Mouse (Mus musculus): ENCODE data around the gene Specc1l. TPM values are rescaled to one million over a fixed set of nuclear protein-coding genes. Genes with fewer than 3 reads are reported as not detected.
A peak's percentile ranks its signal among the peaks of the same experiment; 100 is the strongest.
"Not testable (repeated sequence)": the region's sequence is repeated elsewhere in the genome, so short reads cannot be mapped to it uniquely, and the experiment has no call there.

The Specc1l gene
- total RNA-seq, 1 experiment from 2014 or later: 53.5 TPM

DNA sequence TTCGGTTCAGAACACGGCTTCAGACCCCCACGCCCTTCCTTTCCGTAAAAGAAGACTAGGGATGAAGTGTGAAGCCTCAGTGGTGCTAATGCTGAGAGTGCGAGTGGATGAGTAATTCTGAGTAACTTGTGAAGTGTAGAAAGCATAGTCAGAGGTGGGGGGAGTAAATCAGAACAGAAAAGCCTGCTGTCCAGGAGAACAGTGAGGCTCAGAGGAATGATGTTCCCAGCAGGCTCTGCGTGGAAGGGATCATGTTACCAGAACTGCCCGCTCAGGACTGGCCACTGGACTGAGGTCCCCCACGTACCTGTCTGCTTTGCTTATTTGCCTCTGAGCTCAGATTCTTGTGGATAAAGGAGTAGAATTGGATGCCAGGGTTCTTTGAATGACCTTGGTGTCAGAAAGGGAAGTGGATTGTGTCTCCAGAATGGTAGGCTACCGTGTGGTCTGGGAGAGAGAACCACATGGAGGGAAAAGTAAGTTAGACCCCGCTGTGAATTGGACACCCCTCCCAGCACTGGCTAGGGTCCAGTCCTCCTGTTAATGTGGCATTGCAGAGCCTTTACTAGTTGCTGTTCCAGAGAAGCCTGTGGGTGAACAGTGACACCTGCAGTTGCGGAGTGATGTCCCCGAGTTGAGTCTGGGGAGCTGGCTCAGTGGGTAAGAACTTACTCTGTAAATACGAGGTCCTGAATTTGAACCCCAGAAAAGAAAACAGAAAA is 40.6 kb downstream of the Specc1l start:
- ATAC-seq (replicated peaks in 1 of 2; ENCODE audit: insufficient read depth in 1 of 2, low FRiP score in 2 of 2, low TSS enrichment in 1 of 2, low read depth in 1 of 2, poor library complexity in 2 of 2, severe bottlenecking in 2 of 2): no peak

DNA sequence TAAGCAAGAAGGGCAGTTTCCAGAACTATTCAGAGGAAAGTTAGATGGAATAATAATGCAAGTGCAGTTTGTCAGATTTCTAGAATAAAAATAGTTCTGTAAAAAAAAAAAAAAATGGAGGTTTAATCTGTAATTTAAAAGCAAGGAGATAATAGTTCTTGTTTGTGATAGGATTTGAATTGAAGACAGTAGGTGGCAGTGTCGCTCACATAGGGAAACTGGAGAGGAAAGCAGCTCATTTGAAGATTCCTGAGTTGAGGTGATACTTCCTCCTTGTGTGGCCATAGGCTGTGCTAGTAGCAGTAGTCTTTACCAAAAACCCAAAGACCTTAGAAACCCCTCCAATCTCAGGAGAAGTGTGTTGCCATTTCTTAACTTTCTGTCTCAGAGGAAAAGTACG is 43.2 kb downstream of the Specc1l start:
- peak; percentile 48 to 69; a peak in 3 of 4 replicates for ATAC-seq (replicated peaks in 1 of 2; ENCODE audit: insufficient read depth in 1 of 2, low FRiP score in 2 of 2, low TSS enrichment in 1 of 2, low read depth in 1 of 2, poor library complexity in 2 of 2, severe bottlenecking in 2 of 2)

DNA sequence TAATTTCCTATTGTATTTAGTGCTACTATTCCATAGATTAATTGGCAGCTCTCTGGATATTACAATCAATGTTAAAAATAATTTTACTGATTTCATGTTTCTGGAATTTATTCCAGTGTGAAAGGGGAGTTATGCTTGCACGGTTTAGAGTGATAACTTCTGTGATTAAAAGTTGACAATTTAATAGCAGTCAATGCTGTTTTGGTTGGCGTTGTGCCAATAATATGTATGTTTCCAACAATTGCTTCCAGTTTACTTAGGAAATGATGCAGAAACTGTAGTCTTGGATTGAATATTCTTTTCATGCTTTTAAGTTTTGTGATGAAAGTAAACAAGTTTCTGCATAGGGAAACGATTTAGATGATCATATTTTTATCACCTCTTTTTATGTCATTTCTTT is 45.5 kb downstream of the Specc1l start:
- no peak for ATAC-seq (replicated peaks in 1 of 2; ENCODE audit: insufficient read depth in 1 of 2, low FRiP score in 2 of 2, low TSS enrichment in 1 of 2, low read depth in 1 of 2, poor library complexity in 2 of 2, severe bottlenecking in 2 of 2)

DNA sequence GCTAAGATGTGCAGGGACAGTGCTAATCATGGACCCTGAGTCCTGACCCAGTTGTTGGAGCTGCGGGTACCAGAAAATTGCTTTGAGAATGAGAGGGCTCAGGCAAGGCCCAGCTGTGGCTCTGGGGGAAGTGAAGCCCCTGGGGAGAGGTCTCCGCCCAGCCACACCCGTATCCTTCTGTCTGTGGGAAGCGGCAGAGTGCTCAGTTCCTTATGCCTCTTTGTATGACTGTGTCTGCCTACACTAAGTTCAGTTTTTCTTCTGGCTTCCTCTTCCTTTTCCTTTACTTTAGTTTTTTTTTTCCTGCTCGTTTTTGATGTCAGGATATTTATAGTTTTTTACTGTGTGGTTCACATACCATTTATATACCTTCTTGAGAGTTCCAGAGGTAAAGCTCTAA is 46.4 kb downstream of the Specc1l start:
- no peak for ATAC-seq (replicated peaks in 1 of 2; ENCODE audit: insufficient read depth in 1 of 2, low FRiP score in 2 of 2, low TSS enrichment in 1 of 2, low read depth in 1 of 2, poor library complexity in 2 of 2, severe bottlenecking in 2 of 2)

DNA sequence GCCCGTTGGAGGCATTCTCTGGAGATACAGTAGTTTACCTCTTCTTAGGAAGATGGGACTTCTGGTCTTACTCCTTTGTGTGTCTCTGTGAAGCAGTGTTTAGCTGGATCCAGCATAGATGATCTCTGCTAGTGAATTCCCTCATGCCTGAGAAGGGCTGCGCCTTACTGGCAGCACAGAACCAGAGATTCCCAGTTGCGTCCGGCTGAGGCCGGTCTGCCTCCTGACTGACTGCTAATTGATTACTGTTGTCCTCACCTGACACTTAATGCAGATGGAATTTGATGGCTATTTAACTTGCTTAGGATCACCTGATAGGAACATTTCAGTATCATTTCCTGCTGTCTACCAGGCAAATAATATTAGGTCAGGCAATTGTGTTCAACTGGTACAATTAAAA is 49.4 kb downstream of the Specc1l start:
- no peak for ATAC-seq (replicated peaks in 1 of 2; ENCODE audit: insufficient read depth in 1 of 2, low FRiP score in 2 of 2, low TSS enrichment in 1 of 2, low read depth in 1 of 2, poor library complexity in 2 of 2, severe bottlenecking in 2 of 2)

DNA sequence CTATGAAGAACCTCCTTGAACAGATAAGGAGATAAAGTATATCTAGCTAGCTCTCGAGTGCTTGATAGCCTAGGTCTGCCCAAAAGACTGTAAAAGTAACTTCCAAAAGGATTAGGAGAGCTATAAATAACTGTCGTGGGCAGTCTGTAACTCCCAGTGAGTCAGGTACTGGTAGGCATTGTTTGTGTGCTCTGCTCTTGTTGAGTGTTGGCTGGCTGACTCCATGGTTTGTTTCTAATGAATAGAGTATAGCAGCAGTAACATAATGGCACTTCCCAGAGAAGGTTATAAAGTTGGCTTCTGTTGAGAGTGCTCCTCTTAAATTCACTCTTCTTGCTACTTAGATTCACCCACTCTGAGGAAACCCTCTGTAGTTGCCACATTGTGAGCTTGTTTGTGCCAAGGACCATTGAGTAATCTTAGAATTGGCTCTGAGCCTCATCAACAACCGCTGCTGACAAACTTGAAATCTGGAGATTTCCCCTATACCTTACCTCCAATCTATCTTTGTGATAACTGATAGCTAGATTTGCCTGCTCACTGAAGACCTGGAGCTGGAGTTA is 53.2 kb downstream of the Specc1l start:
- ATAC-seq (replicated peaks in 1 of 2; ENCODE audit: insufficient read depth in 1 of 2, low FRiP score in 2 of 2, low TSS enrichment in 1 of 2, low read depth in 1 of 2, poor library complexity in 2 of 2, severe bottlenecking in 2 of 2): no peak

DNA sequence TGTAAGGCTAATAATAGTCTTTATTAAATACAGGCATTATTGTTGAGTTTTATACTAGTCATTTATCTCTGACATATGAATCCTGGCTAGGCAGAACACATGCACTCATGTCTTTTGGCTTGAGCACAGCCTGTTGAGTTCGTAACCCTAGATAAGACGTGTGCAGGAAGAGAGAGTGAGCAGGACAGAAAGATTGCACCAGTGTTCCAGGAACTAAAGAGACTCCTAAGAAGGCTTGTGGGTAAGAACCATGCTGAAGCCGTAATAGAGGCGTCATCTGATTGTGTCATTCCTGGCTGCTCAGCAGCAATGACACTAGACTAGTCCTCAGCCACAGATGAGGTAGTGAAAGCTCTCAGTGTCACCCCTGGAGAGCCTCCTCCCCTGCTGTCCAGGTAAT is 61.1 kb downstream of the Specc1l start:
- ATAC-seq (replicated peaks in 1 of 2; ENCODE audit: insufficient read depth in 1 of 2, low FRiP score in 2 of 2, low TSS enrichment in 1 of 2, low read depth in 1 of 2, poor library complexity in 2 of 2, severe bottlenecking in 2 of 2): no peak

DNA sequence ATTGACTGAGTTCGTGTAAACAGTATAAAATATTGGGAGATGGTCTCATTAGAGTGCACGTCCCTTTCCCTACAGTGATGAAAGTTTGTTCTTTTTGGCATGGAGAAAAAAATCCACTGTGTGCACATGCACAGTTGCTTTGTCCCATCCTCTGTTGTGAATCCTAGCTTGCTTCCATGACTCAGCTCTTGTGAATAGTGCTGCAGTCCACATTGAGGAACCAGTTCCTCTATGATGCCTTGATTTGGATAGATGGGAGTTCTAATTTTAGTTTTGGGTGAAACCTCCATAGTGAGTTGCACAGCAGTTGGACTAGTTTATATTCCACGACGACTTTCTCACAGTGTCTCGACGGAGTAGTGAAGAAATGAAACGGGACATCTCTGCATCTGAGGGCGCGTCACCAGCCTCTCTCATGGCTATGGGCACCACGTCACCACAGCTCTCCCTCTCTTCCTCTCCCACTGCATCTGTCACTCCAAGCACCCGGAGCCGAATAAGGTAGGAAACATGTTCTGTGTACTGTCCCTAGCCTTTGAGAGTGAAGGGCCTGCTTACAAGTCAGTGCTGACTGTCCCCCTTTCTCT is 64.6 kb downstream of the Specc1l start:
- no peak for ATAC-seq (replicated peaks in 1 of 2; ENCODE audit: insufficient read depth in 1 of 2, low FRiP score in 2 of 2, low TSS enrichment in 1 of 2, low read depth in 1 of 2, poor library complexity in 2 of 2, severe bottlenecking in 2 of 2)

DNA sequence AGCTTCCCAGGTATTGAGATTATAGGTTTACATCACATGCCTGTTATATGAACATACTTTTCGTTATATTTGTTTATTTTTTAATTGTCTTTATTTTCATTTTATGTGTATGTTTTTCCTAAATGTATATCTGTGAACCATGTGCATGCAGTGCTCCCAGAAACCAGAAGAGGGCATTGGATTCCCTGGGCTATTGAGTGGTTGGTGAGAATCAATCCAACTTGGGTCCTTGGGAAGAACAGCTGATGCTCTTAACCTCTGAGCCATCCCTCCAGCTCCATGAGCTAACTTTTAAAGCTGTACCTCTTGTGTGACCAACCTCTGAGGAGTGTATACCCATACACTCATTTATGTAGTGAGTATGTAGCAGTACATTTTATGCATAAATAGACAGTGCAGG is 65.6 kb downstream of the Specc1l start:
- ATAC-seq (replicated peaks in 1 of 2; ENCODE audit: insufficient read depth in 1 of 2, low FRiP score in 2 of 2, low TSS enrichment in 1 of 2, low read depth in 1 of 2, poor library complexity in 2 of 2, severe bottlenecking in 2 of 2): no peak

DNA sequence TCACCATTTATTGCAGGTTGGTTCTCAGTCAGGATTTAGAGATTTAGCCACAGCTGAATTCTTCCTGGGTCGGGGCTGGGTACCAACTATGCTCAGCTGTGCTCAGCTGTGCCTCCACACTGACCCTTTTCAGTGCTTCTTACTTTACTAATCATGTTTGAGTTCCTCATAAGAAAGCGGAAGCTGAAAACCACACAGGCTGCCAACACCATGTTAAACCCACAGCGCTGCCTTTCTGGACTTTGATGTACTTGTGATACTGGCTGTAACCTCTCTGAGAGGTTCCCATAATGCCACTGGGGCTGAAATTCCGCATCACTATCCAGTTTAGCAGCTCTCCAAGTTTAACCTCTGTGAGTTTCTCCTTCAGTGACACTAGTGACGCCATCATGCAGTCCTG is 70.8 kb downstream of the Specc1l start:
- peak; percentile 98 to 99 for ATAC-seq (replicated peaks in 1 of 2; ENCODE audit: insufficient read depth in 1 of 2, low FRiP score in 2 of 2, low TSS enrichment in 1 of 2, low read depth in 1 of 2, poor library complexity in 2 of 2, severe bottlenecking in 2 of 2)

DNA sequence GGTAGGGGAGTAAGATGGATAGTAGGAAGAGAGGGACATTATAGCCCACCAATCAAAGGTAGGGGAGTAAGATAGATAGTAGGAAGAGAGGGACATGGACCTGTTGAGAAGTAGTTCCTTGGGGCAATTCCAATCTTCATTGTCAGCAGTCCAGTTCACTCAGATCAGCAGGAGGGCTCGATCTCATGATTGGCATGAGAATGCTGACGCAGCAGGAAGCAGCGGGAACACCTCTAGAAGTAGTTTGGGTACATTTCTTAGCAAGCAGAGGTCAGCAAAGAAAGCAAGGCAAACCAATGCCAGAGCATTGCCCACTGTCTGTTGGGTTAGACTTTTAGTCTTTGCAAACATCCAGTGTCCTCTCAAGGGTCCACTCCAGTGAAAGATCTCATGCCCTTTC is 71.9 kb downstream of the Specc1l start:
- no peak for ATAC-seq (replicated peaks in 1 of 2; ENCODE audit: insufficient read depth in 1 of 2, low FRiP score in 2 of 2, low TSS enrichment in 1 of 2, low read depth in 1 of 2, poor library complexity in 2 of 2, severe bottlenecking in 2 of 2)

DNA sequence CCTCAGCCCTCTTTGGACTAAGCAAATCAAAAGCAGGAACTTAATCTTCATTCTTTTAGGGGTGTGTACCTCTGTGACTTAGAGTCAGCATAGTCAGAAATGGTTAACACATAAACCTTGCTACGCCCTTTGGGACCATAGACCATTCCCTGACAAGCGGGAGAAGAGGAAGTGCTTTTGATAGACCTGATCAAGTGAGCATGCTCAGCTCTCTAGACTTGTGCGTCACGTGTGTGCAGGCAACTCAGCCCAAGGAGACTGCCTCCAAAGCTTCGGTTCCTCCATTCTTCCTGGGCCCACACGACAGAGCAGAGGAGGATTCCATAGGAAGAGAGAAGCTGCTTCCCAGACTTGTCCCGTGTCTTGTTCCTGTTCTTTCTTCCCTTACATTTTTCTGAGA is 76.7 kb downstream of the Specc1l start:
- ATAC-seq (replicated peaks in 1 of 2; ENCODE audit: insufficient read depth in 1 of 2, low FRiP score in 2 of 2, low TSS enrichment in 1 of 2, low read depth in 1 of 2, poor library complexity in 2 of 2, severe bottlenecking in 2 of 2): no peak

DNA sequence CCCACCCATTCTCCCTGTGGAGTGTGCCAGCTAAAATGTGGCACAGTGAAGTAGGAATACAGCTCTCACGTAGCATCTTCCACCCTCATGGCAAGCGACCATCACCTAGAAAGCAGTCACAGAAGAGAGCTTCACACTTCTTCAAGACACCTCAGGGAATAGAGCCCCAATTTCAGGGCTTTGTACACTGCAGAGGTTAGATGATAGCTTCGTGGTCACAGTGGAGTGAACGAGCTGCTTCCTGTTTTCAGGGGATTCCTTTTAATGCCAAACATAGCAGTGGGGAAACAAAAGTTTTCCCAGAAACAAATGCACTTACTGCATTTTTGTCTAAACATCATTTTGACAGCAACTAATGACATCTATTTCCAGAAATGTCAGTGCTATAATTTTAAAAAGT is 77.5 kb downstream of the Specc1l start:
- ATAC-seq (replicated peaks in 1 of 2; ENCODE audit: insufficient read depth in 1 of 2, low FRiP score in 2 of 2, low TSS enrichment in 1 of 2, low read depth in 1 of 2, poor library complexity in 2 of 2, severe bottlenecking in 2 of 2): peak in 1 of 2 experiments; percentile 25; a peak in 1 of 4 replicates

DNA sequence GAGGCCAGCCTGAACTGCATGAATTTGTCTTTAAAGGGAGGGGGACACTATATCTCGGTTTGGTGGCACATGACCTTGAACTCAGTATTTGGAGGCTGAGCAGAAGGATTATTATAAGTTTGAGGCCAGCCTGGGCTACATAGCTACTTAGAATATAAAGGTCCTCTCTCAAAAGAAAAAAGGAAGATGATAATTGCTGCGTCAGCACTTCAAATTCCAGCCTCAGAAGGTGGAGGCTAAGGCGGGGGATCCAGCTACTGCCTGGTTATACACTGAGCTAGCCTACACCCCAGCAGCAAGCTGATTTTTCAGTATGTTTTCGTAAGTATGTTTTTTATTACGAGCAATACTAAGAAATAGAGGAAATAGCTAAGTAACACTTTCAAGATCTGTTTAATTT is 78.8 kb downstream of the Specc1l start:
- ATAC-seq (replicated peaks in 1 of 2; ENCODE audit: insufficient read depth in 1 of 2, low FRiP score in 2 of 2, low TSS enrichment in 1 of 2, low read depth in 1 of 2, poor library complexity in 2 of 2, severe bottlenecking in 2 of 2): no peak

DNA sequence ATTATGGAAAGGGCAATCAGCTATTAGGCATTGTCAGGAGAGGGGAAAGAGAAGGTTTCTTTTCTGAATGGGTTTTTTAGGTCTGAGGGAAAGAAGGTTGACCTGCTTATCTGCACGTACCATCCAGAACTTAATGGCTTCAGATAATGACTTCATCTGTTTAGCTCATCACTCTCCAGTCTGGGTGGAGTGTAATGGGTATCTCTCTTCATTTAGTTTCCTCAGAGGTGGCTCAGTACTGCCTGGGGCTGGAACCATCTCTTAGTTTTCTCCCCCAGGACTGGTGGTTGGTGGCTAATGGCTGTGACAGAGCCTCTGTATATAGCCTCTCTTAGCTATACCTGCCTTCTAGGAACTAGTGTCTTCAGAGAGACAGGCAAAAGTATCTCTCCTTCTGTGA is 79.5 kb downstream of the Specc1l start:
- ATAC-seq (replicated peaks in 1 of 2; ENCODE audit: insufficient read depth in 1 of 2, low FRiP score in 2 of 2, low TSS enrichment in 1 of 2, low read depth in 1 of 2, poor library complexity in 2 of 2, severe bottlenecking in 2 of 2): no peak

DNA sequence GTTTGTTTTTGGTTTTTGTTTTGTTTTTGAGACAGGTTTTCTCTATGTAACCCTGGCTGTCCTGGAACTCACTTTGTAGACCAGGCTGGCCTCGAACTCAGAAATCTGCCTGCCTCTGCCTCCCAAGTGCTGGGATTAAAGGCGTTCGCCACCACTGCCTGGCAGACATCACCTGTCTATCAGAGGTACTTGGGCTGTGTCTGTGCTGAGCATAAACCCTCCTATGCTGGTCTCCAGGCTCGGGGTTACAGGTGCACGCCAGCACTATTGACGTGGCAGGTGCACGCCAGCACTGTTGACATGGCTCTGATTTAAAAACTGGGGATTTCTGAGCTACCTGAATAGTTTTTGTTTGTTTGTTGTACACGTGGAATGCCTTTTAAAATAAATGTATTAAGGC is 80.3 kb downstream of the Specc1l start:
- not testable (repeated sequence) for ATAC-seq (replicated peaks in 1 of 2; ENCODE audit: insufficient read depth in 1 of 2, low FRiP score in 2 of 2, low TSS enrichment in 1 of 2, low read depth in 1 of 2, poor library complexity in 2 of 2, severe bottlenecking in 2 of 2)

DNA sequence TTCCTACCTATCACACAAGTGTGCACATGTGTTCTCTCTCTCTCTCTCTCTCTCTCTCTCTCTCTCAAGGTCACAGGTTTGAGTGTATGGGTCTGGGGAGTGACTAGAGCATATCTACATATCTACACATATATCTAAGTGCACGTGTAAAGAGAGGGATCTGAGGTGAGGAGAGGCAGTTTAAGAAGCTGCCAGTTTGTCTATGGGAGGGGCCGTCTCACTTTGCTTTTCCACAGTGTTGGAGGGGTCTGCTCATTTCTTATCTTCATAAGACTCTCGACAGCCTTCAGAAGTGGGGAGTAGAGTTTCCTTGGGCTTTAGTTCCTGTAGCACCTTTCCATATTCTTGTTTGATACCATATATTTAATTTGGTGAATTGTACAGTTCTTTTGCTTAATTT is 81.4 kb downstream of the Specc1l start:
- no peak for ATAC-seq (replicated peaks in 1 of 2; ENCODE audit: insufficient read depth in 1 of 2, low FRiP score in 2 of 2, low TSS enrichment in 1 of 2, low read depth in 1 of 2, poor library complexity in 2 of 2, severe bottlenecking in 2 of 2)

DNA sequence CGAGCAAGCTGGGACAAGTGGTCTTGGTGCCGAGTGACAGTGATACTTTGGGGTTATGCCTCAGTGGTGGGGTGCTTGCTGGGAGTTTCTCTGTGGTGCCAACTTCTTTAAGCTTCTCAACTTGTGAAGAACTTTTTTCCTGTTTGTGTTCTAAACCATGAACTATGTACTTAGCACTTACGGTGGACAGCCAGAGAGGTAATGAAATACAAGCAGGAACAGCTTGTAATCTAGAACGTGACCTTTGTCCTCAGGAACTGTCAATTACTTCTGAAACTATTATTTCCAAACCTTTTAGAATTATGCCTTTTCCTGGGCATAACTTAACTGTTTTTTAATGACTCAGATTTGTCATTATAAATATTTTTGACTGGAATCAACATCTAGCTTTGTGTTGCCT is 82.5 kb downstream of the Specc1l start:
- ATAC-seq (replicated peaks in 1 of 2; ENCODE audit: insufficient read depth in 1 of 2, low FRiP score in 2 of 2, low TSS enrichment in 1 of 2, low read depth in 1 of 2, poor library complexity in 2 of 2, severe bottlenecking in 2 of 2): no peak

DNA sequence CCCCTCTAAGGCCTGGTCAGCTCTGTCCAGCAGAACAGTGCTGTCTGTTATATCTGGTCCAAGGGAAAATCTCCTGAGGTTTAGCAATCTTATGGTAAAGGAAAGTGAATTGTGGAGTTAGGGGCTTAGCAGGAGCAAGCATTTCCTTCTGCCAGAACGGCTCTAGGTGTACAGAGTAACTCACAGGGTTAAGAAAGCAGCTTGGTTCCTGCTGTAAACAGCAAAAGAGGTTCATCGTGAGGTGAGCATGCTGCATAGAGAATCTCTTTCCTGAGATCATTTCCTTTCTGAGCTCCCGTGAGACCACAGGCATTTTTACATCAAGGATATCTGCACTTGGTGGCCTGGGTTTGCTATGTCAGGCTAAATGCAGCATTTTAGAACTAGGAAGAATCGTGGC is 83.1 kb downstream of the Specc1l start:
- ATAC-seq (replicated peaks in 1 of 2; ENCODE audit: insufficient read depth in 1 of 2, low FRiP score in 2 of 2, low TSS enrichment in 1 of 2, low read depth in 1 of 2, poor library complexity in 2 of 2, severe bottlenecking in 2 of 2): peak in 1 of 2 experiments; percentile 26; a peak in 1 of 4 replicates

Data from hematopoietic stem cell, adult 5-6 weeks (primary cell).